Mouse (Mus musculus) heart, adult 2 months (tissue): ENCODE measurements around the gene Kmt5c.

Experiments
- CTCF ChIP-seq: fragments of 200-600 bp; IDR thresholded peaks from 2 replicates; pipeline ENCODE4 v1.8.1; 2022; ENCODE audit warnings: antibody characterized with exemption, mild to moderate bottlenecking, moderate library complexity
- EP300 ChIP-seq: fragments of 200-500 bp; IDR thresholded peaks from 2 replicates; pipeline ENCODE4 v1.6.1; 2011; ENCODE audit warnings: low read depth, low read length, control low read depth; ENCODE audit not compliant: insufficient read depth

DNA sequence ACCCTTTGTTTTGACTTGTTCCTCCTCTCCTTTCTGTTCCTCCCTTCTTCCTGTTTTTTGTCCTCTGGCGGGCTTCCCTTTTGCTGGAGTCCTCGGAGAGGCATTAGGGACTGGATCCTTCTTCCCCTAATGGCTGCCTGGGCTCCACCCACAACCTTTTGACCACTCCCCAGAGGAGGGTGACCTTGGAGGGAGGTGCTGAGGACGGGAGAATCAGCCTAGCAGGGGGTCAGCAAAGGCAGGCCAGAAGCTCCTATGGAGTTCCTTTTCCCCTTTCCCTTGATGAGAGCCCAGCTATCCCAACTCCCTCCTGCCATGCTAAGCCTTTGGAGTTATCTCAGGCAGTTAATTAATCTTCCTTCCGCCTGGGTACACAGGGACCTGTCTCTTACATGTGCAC is 1.2 kb downstream of the Kmt5c start:
- TF ChIP-seq CTCF (no peak), EP300 (no peak)
